Mouse (Mus musculus): ENCODE measurements around the gene Fgd3. TPM values are rescaled to one million over a fixed set of nuclear protein-coding genes. Genes with fewer than 3 reads are reported as not detected.
A peak's percentile ranks its signal among the peaks of the same experiment; 100 is the strongest.

Gene Fgd3
- polyA plus RNA-seq, 1 experiment from 2014 or later: 0.74 TPM

DNA sequence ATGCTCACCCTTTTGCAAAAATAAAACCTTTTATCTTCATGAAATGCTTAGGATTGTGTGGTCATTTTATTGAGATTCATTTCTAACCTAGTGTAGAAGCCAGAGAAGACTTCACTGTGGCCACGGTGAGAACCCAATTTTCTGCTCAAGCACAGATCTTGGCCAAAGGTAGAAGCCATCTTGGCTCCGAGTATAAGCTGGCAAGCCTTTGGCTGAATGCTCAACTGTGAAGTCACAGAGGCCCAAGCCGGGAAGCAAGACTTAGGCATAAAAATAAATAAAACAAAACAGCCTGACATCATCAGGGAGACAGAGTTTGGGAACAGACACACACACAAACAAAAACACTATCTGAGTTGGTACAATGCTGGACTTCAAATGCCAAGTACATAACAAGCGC, 8.0 kb upstream of the Fgd3 start:
- no peak for ATAC-seq (ENCODE audit: low FRiP score)
- WGBS: 87% methylated on average over 4 of the region's 4 CpGs
- H3K4me2 ChIP-seq: no peak overlapping the region
- H3K4me3 ChIP-seq (ENCODE audit: low read depth, low read length): no peak overlapping the region
- no peaks in the 10 kb centered on the region for H3K36me3 ChIP-seq (ENCODE audit: control insufficient read depth, insufficient read depth, low read length)
- DNase-seq (ENCODE audit: low spot score, missing footprints): no peak
- H3K27me3 ChIP-seq (ENCODE audit: control insufficient read depth, insufficient read depth, low read length): no peaks in the 10 kb centered on the region; the same call in 1 of the 2 replicates
- no peak overlapping the region for H3K27ac ChIP-seq (ENCODE audit: low read depth, low read length)
- no peaks in the 10 kb centered on the region for H3K4me1 ChIP-seq (ENCODE audit: control insufficient read depth, insufficient read depth, low read length)
- H3K9me3 ChIP-seq (ENCODE audit: control insufficient read depth, low read length): no peaks in the 10 kb centered on the region
- no peak overlapping the region for H3K9ac ChIP-seq (ENCODE audit: low read length)

DNA sequence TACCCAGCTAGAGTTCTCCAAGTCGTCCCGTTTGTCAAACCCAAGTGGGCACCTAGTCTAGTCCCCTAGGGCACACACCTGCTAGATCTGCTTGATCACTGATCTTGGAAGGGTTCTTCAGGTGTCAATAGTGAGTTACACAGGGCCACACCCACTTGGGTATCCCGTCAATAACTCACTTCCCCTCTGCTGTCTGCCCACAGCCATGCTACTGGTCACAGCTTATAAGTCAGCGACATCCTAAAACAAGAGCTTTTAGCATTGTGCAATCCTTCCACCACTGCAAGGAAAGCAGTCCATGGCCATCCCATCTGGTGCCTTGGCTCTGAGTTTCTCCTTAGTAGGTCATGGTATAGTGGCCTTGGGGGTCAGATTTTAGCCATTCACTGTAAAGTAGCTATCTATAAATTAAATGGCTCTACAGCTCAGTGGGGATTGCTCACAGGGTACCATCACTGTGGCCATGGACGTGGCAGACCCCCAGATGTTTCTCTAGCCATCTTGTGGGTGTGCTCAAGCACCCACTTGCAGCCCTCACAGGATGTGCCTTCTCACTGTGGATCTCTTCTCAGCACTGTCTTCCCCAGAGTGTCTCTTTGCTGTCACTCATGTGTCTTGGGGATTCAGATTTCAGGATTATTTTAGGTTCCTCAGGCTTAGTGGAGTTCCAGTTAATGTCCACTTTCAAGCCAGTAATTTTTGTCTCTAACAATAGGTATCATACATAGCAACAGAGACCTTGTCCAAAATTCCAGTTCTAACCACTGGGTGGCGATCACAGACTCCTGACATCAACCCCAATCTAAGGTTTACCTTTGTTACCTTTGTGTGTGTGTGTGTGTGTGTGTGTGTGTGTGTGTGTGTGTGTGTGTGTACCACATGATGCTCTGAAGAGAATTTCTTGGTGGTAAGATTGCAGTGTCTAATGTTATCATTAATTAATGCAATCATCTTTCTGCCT, 6.4 kb upstream of the Fgd3 start:
- peaks cover 8% of the 10 kb centered on the region for H3K27me3 ChIP-seq (ENCODE audit: control insufficient read depth, insufficient read depth, low read length)
- DNase-seq (ENCODE audit: low spot score, missing footprints): peak; percentile 91

DNA sequence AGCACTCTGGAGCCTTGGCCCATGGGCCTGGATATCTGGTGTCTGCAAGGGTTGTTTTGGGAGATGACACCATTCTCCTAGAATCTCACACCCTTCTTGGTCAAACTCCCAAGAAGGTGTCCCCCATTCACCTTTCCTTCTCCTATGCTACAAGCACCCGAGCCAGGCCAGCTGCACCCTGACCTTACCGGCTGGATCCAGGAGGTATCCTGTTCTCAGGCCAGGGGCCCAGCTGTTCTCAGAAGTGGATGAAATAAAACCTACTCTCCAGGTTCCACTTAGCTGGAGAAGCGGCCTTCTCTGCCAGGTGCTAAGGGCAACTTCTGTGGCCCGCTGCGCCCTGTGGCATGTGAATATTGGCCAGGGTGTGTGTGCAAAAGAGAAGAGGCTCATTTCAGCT, 4.8 kb upstream of the Fgd3 start:
- DNase-seq (ENCODE audit: low spot score, missing footprints) (no peak), ATAC-seq (ENCODE audit: low FRiP score) (no peak)
- peaks cover 8% of the 10 kb centered on the region for H3K4me1 ChIP-seq (ENCODE audit: control insufficient read depth, insufficient read depth, low read length)
- H3K4me2 ChIP-seq: no peak overlapping the region
- no peaks in the 10 kb centered on the region for H3K36me3 ChIP-seq (ENCODE audit: control insufficient read depth, insufficient read depth, low read length)
- H3K9ac ChIP-seq (ENCODE audit: low read length): no peak overlapping the region
- H3K4me3 ChIP-seq (ENCODE audit: low read depth, low read length): no peak overlapping the region
- H3K9me3 ChIP-seq (ENCODE audit: control insufficient read depth, low read length): no peaks in the 10 kb centered on the region
- H3K27ac ChIP-seq (ENCODE audit: low read depth, low read length): no peak overlapping the region
- WGBS: 94% methylated on average over 5 of the region's 5 CpGs
- peaks cover 17% of the 10 kb centered on the region for H3K27me3 ChIP-seq (ENCODE audit: control insufficient read depth, insufficient read depth, low read length)

More for the DNA sequence above, 6.4 kb upstream of the Fgd3 start:
- Histone ChIP-seq H3K4me3 (ENCODE audit: low read depth, low read length) (no peak overlapping the region), H3K4me1 (ENCODE audit: control insufficient read depth, insufficient read depth, low read length) (no peaks in the 10 kb centered on the region), H3K4me2 (no peak overlapping the region), H3K9ac (ENCODE audit: low read length) (no peak overlapping the region), H3K27ac (ENCODE audit: low read depth, low read length) (no peak overlapping the region), H3K36me3 (ENCODE audit: control insufficient read depth, insufficient read depth, low read length) (no peaks in the 10 kb centered on the region), H3K9me3 (ENCODE audit: control insufficient read depth, low read length) (no peaks in the 10 kb centered on the region)
- peak; percentile 55 for ATAC-seq (ENCODE audit: low FRiP score)
- 62% methylated on average over 6 of the region's 6 CpGs for WGBS

DNA sequence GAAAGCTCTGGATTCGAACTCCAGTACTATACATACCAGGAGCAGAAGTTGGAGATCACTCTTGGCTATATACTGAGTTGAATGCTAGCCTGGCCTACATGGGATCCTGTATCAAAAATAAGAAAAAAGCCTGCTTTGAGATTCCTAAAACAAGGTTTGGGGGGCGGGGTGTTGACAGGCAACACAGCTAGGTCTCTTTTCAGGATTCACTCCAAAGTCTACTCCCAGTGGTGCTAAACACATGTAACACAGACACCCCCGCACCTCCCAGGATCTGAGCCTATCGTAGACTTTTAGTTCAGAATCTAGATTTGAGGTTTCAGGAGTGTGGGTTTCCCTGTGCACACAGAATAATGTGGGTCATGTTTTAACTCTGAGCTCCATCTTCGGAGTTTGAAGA, 2.6 kb upstream of the Fgd3 start:
- no peak overlapping the region for H3K4me2 ChIP-seq
- no peak overlapping the region for H3K9ac ChIP-seq (ENCODE audit: low read length)
- H3K4me3 ChIP-seq (ENCODE audit: low read depth, low read length): no peak overlapping the region
- H3K36me3 ChIP-seq (ENCODE audit: control insufficient read depth, insufficient read depth, low read length): no peaks in the 10 kb centered on the region
- H3K27ac ChIP-seq (ENCODE audit: low read depth, low read length): no peak overlapping the region
- ATAC-seq (ENCODE audit: low FRiP score) (no peak), DNase-seq (ENCODE audit: low spot score, missing footprints) (no peak)
- H3K4me1 ChIP-seq (ENCODE audit: control insufficient read depth, insufficient read depth, low read length): peaks cover 21% of the 10 kb centered on the region
- H3K9me3 ChIP-seq (ENCODE audit: control insufficient read depth, low read length): no peaks in the 10 kb centered on the region
- peaks cover 25% of the 10 kb centered on the region for H3K27me3 ChIP-seq (ENCODE audit: control insufficient read depth, insufficient read depth, low read length)
- WGBS: 96% methylated on average over 5 of the region's 5 CpGs

DNA sequence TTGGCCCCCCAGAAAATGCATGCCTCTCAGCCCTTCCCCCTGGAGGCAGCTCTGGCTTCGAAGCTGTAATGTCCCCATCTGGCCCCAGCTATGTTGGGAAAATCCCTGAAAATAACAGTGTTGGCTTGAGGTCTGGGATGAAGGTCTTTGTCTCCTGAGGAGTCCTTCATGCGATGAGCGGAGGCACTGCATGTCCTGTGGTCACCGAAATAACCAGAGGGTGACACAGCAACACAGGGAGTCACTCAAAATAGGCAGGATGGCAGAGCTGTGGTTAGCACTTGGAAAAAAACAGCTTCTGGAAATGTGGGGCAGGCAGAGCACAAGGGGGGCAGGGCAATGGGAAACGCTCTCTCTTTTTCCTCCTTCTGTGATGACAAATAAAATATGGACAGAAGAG, 2.1 kb upstream of the Fgd3 start:
- Histone ChIP-seq H3K4me2 (no peak overlapping the region), H3K36me3 (ENCODE audit: control insufficient read depth, insufficient read depth, low read length) (no peaks in the 10 kb centered on the region), H3K27me3 (ENCODE audit: control insufficient read depth, insufficient read depth, low read length) (peaks cover 28% of the 10 kb centered on the region), H3K4me1 (ENCODE audit: control insufficient read depth, insufficient read depth, low read length) (peaks cover 24% of the 10 kb centered on the region), H3K9me3 (ENCODE audit: control insufficient read depth, low read length) (no peaks in the 10 kb centered on the region), H3K27ac (ENCODE audit: low read depth, low read length) (no peak overlapping the region), H3K9ac (ENCODE audit: low read length) (no peak overlapping the region), H3K4me3 (ENCODE audit: low read depth, low read length) (no peak overlapping the region)
- 88% methylated on average over 5 of the region's 5 CpGs for WGBS
- ATAC-seq (ENCODE audit: low FRiP score) (no peak), DNase-seq (ENCODE audit: low spot score, missing footprints) (no peak)

DNA sequence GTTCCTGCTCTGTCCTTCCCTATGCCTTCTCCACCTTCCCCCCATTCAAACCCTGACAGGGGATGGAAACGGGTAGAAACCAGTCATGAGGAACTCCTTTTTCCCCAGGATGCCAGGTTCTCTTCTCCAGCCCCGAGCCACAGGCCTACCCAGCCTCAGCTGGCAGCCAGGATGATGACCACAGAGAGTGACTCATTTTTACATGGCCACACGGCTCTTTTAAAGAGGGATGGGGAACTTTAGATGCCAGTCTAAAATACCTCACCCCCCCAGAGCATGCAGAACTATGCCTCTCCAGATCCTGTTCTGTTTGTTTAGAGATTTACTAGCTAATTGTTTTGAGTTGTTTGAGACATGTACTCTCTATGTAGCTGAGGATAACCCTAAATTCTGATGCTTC, 1.3 kb upstream of the Fgd3 start:
- DNase-seq (ENCODE audit: low spot score, missing footprints): peak; percentile 59
- H3K27ac ChIP-seq (ENCODE audit: low read depth, low read length): no peak overlapping the region
- WGBS: 61% methylated on average over 3 of the region's 3 CpGs
- H3K4me2 ChIP-seq: no peak overlapping the region
- H3K9ac ChIP-seq (ENCODE audit: low read length): no peak overlapping the region
- H3K36me3 ChIP-seq (ENCODE audit: control insufficient read depth, insufficient read depth, low read length): no peaks in the 10 kb centered on the region
- no peak overlapping the region for H3K4me3 ChIP-seq (ENCODE audit: low read depth, low read length)
- H3K4me1 ChIP-seq (ENCODE audit: control insufficient read depth, insufficient read depth, low read length): peaks cover 26% of the 10 kb centered on the region
- H3K27me3 ChIP-seq (ENCODE audit: control insufficient read depth, insufficient read depth, low read length): peaks cover 28% of the 10 kb centered on the region
- ATAC-seq (ENCODE audit: low FRiP score): no peak
- no peaks in the 10 kb centered on the region for H3K9me3 ChIP-seq (ENCODE audit: control insufficient read depth, low read length)

DNA sequence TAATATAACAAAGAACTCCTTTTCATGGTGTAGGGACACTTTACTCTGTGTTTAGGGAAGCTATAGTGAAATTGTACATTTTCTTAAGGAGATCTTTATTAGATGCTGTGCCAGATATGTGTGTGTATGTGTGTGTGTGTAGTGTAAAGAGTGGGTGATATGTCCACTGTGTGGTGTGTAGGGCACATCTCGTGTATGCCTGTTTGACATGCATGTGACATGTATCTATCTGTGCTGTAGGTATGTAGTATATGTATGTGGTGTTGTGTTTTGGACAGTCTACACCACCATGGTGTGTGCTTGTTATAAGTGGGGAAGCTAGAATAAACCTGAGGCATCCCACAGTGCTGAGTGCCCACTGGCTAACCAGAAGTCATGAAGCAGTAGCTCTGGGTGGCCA, 403 bp upstream of the Fgd3 start:
- no peak overlapping the region for H3K4me3 ChIP-seq (ENCODE audit: low read depth, low read length)

DNA sequence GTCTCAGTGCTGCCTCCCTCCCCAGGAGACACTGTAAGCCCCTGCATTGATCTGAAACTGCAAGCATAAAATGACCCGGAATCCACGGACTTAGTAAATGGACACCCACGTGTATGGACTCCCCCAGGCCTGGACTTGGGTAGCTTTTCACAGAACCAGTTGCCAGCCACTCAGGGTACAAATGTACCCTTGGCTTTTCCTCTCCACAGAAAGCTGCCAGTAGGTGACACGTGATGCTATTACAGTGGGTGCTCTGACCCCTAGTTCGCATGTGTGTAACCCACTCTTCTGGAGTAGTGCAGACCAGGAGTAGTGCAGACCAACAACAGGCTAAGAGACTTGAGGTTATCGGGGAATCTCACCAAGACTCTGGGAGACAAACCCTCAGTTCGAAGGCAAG, 2.2 kb downstream of the Fgd3 start:
- Histone ChIP-seq H3K36me3 (ENCODE audit: control insufficient read depth, insufficient read depth, low read length) (no peaks in the 10 kb centered on the region), H3K9me3 (ENCODE audit: control insufficient read depth, low read length) (no peaks in the 10 kb centered on the region), H3K4me2 (no peak overlapping the region), H3K4me1 (ENCODE audit: control insufficient read depth, insufficient read depth, low read length) (peaks cover 29% of the 10 kb centered on the region), H3K9ac (ENCODE audit: low read length) (no peak overlapping the region; the same call in 1 of the 2 replicates), H3K4me3 (ENCODE audit: low read depth, low read length) (no peak overlapping the region), H3K27ac (ENCODE audit: low read depth, low read length) (no peak overlapping the region), H3K27me3 (ENCODE audit: control insufficient read depth, insufficient read depth, low read length) (peaks cover 28% of the 10 kb centered on the region)
- DNase-seq (ENCODE audit: low spot score, missing footprints) (peak; percentile 75), ATAC-seq (ENCODE audit: low FRiP score) (no peak)
- WGBS: 83% methylated on average over 7 of the region's 7 CpGs

More for the DNA sequence above, 403 bp upstream of the Fgd3 start:
- no peak for DNase-seq (ENCODE audit: low spot score, missing footprints)
- Histone ChIP-seq H3K36me3 (ENCODE audit: control insufficient read depth, insufficient read depth, low read length) (no peaks in the 10 kb centered on the region), H3K27me3 (ENCODE audit: control insufficient read depth, insufficient read depth, low read length) (peaks cover 28% of the 10 kb centered on the region), H3K4me1 (ENCODE audit: control insufficient read depth, insufficient read depth, low read length) (peaks cover 29% of the 10 kb centered on the region), H3K9ac (ENCODE audit: low read length) (no peak overlapping the region), H3K4me2 (peak overlapping the region; percentile 43; the same call in 1 of the 2 replicates), H3K27ac (ENCODE audit: low read depth, low read length) (no peak overlapping the region), H3K9me3 (ENCODE audit: control insufficient read depth, low read length) (no peaks in the 10 kb centered on the region)
- ATAC-seq (ENCODE audit: low FRiP score): peak; percentile 40
- 85% methylated on average over 1 of the region's 1 CpGs for WGBS

DNA sequence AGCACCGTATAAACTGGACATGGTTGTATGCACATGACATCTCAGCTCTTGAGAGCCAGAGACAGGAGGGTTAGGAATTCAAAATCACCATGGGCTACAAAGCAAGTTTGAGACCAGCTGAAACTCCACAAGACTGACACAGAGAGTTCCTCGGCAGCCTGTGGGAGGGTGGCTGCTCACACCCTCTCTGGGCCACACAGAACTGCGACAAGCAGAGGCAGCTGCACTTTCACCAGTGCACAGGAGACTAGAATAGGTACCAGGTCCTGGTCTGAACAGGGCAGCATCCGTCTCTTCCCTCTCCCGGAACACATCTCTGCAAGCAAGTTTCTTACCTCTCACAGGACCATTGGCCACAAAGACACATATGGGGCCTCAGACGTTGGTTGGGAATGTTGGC, 2.6 kb downstream of the Fgd3 start:
- Histone ChIP-seq H3K27ac (ENCODE audit: low read depth, low read length) (no peak overlapping the region), H3K4me2 (no peak overlapping the region), H3K36me3 (ENCODE audit: control insufficient read depth, insufficient read depth, low read length) (no peaks in the 10 kb centered on the region), H3K27me3 (ENCODE audit: control insufficient read depth, insufficient read depth, low read length) (peaks cover 25% of the 10 kb centered on the region), H3K9ac (ENCODE audit: low read length) (no peak overlapping the region; the same call in 1 of the 2 replicates), H3K4me1 (ENCODE audit: control insufficient read depth, insufficient read depth, low read length) (peaks cover 29% of the 10 kb centered on the region), H3K4me3 (ENCODE audit: low read depth, low read length) (no peak overlapping the region), H3K9me3 (ENCODE audit: control insufficient read depth, low read length) (no peaks in the 10 kb centered on the region)
- ATAC-seq (ENCODE audit: low FRiP score) (no peak), DNase-seq (ENCODE audit: low spot score, missing footprints) (no peak)
- WGBS: 81% methylated on average over 6 of the region's 6 CpGs
